Mouse (Mus musculus) limb, embryonic 15.5 days (tissue): Measurements from ENCODE around the gene Hnrnpl. TPM values are rescaled to one million over a fixed set of nuclear protein-coding genes. Genes with fewer than 3 reads are reported as not detected.

Experiments used
- ATAC-seq: fragments of 200-750 bp; cut with Nextera tagmentation; 2 replicates; pipeline ENCODE4 v1.8.0; 2017; ENCODE audit warnings: low read depth, moderate TSS enrichment; ENCODE audit not compliant: insufficient number of reproducible peaks, low FRiP score, low TSS enrichment
- H3K27ac ChIP-seq: fragments of 300-500 bp; sonication (generic); 2 replicates; pipeline ENCODE4 v1.5.1; 2015; ENCODE audit warnings: moderate library complexity, mild to moderate bottlenecking, inconsistent platforms
- H3K27me3 ChIP-seq: fragments of 300-500 bp; sonication (generic); 2 replicates; pipeline ENCODE4 v1.6.1; 2015; ENCODE audit warnings: inconsistent platforms
- H3K36me3 ChIP-seq: fragments of 300-500 bp; sonication (generic); 2 replicates; pipeline ENCODE4 v1.6.1; 2015; ENCODE audit warnings: inconsistent platforms
- H3K4me1 ChIP-seq: fragments of 300-500 bp; sonication (generic); 2 replicates; pipeline ENCODE4 v1.6.1; 2015; ENCODE audit warnings: inconsistent platforms
- H3K4me2 ChIP-seq: fragments of 300-500 bp; sonication (generic); 2 replicates; pipeline ENCODE4 v1.6.1; 2015; ENCODE audit warnings: mild to moderate bottlenecking, inconsistent platforms
- H3K4me3 ChIP-seq: fragments of 300-500 bp; sonication (generic); 2 replicates; pipeline ENCODE4 v1.5.1; 2015; ENCODE audit warnings: mild to moderate bottlenecking, inconsistent platforms
- H3K9ac ChIP-seq: fragments of 300-500 bp; sonication (generic); 2 replicates; pipeline ENCODE4 v1.6.1; 2015; ENCODE audit warnings: inconsistent platforms
- H3K9me3 ChIP-seq: fragments of 300-500 bp; sonication (generic); 2 replicates; pipeline ENCODE4 v1.6.1; 2016; ENCODE audit warnings: inconsistent platforms
- WGBS: fragments of 180-500 bp; shearing (Covaris S2); methylation state at CpG from one replicate; pipeline ENCODE4 v1.1.7; 2015; 5-methylcytosine and 5-hydroxymethylcytosine counted together
- polyA plus RNA-seq: library from polyadenylated mRNA; unstranded; fragments of >200 nt; fragmentation: Nextera tagmentation; extraction: Ambion mirVana; gene quantifications from 2 replicates; pipeline ENCODE4 v1.2.1, GENCODE M21; 2015

Gene Hnrnpl
- polyA plus RNA-seq, 1 experiment from 2014 or later: 221 TPM

- no peaks in the 10 kb centered on the region for H3K27me3 ChIP-seq
- peaks cover 26% of the 10 kb centered on the region for H3K4me1 ChIP-seq
- H3K36me3 ChIP-seq: peaks cover 45% of the 10 kb centered on the region
- no peak for ATAC-seq
- H3K9ac ChIP-seq: no peak overlapping the region
- no peaks in the 10 kb centered on the region for H3K9me3 ChIP-seq
- H3K4me2 ChIP-seq: no peak overlapping the region
- peak overlapping the region; percentile 92 for H3K27ac ChIP-seq
- H3K4me3 ChIP-seq: no peak overlapping the region
- 27% methylated on average over 2 of the region's 2 CpGs for WGBS
These were observed 15.6 kb downstream of the Hnrnpl start for GRCm38 (mm10) chr7:28823932-28824331.

GRCm38 (mm10) chr7:28824941-28825685, 16.8 kb downstream of the Hnrnpl start, which contains the start of gene Ech1:
Gene Ech1 (plus strand): TSS chr7:28825217.
- peak; percentile 61; the same call in 1 of the 2 replicates for ATAC-seq

GRCm38 (mm10) chr7:28825686-28826401, 17.5 kb downstream of the Hnrnpl start:
- peak overlapping the region; percentile 49 for H3K4me3 ChIP-seq
- H3K27ac ChIP-seq: peak overlapping the region; percentile 92
- H3K9me3 ChIP-seq: no peaks in the 10 kb centered on the region
- peaks cover 42% of the 10 kb centered on the region for H3K36me3 ChIP-seq
- no peak for ATAC-seq
- H3K9ac ChIP-seq: peak overlapping the region; percentile 52
- H3K4me2 ChIP-seq: peak overlapping the region; percentile 52
- H3K27me3 ChIP-seq: no peaks in the 10 kb centered on the region
- peaks cover 23% of the 10 kb centered on the region for H3K4me1 ChIP-seq
- WGBS: 39% methylated on average over 11 of the region's 11 CpGs

More at GRCm38 (mm10) chr7:28824941-28825685, 16.8 kb downstream of the Hnrnpl start, which contains the start of gene Ech1:
- no peaks in the 10 kb centered on the region for H3K27me3 ChIP-seq
- no peaks in the 10 kb centered on the region for H3K9me3 ChIP-seq
- peak within 1 kb of the TSS; percentile 49 for H3K4me3 ChIP-seq
- H3K4me2 ChIP-seq: peak within 1 kb of the TSS; percentile 52
- H3K9ac ChIP-seq: peak within 1 kb of the TSS; percentile 52
- H3K36me3 ChIP-seq: peaks cover 42% of the 10 kb centered on the region
- peak within 1 kb of the TSS; percentile 92 for H3K27ac ChIP-seq
- peaks cover 26% of the 10 kb centered on the region for H3K4me1 ChIP-seq
- whole genome bisulfite sequencing: 1% methylated on average over 33 of the region's 33 CpGs

GRCm38 (mm10) chr7:28826402-28826772, 18.0 kb downstream of the Hnrnpl start:
- peak overlapping the region; percentile 49 for H3K4me3 ChIP-seq
- no peak overlapping the region for H3K9ac ChIP-seq
- peak overlapping the region; percentile 92 for H3K27ac ChIP-seq
- H3K36me3 ChIP-seq: peaks cover 42% of the 10 kb centered on the region
- no peaks in the 10 kb centered on the region for H3K27me3 ChIP-seq
- no peaks in the 10 kb centered on the region for H3K9me3 ChIP-seq
- 88% methylated on average over 7 of the region's 7 CpGs for WGBS
- no peak for ATAC-seq
- peaks cover 22% of the 10 kb centered on the region for H3K4me1 ChIP-seq
- H3K4me2 ChIP-seq: peak overlapping the region; percentile 52; the same call in 1 of the 2 replicates

GRCm38 (mm10) chr7:28827338-28827737, 19.0 kb downstream of the Hnrnpl start:
- peaks cover 19% of the 10 kb centered on the region for H3K4me1 ChIP-seq
- H3K9ac ChIP-seq: no peak overlapping the region
- no peaks in the 10 kb centered on the region for H3K27me3 ChIP-seq

GRCm38 (mm10) chr7:28829821-28830220, 21.5 kb downstream of the Hnrnpl start:
- H3K27ac ChIP-seq: no peak overlapping the region
- no peaks in the 10 kb centered on the region for H3K27me3 ChIP-seq
- no peak overlapping the region for H3K9ac ChIP-seq
- peaks cover 12% of the 10 kb centered on the region for H3K4me1 ChIP-seq
- peaks cover 34% of the 10 kb centered on the region for H3K36me3 ChIP-seq
- H3K4me2 ChIP-seq: no peak overlapping the region
- no peaks in the 10 kb centered on the region for H3K9me3 ChIP-seq
- ATAC-seq: no peak
- H3K4me3 ChIP-seq: no peak overlapping the region
- 92% methylated on average over 8 of the region's 8 CpGs for WGBS

More at GRCm38 (mm10) chr7:28827338-28827737, 19.0 kb downstream of the Hnrnpl start:
- no peak for ATAC-seq
- no peak overlapping the region for H3K27ac ChIP-seq
- H3K4me2 ChIP-seq: no peak overlapping the region
- WGBS: 39% methylated on average over 3 of the region's 3 CpGs
- peaks cover 42% of the 10 kb centered on the region for H3K36me3 ChIP-seq
- no peak overlapping the region for H3K4me3 ChIP-seq
- H3K9me3 ChIP-seq: no peaks in the 10 kb centered on the region

GRCm38 (mm10) chr7:28830981-28831380, 22.6 kb downstream of the Hnrnpl start:
- WGBS: 89% methylated on average over 5 of the region's 5 CpGs
- ATAC-seq: no peak
- Histone ChIP-seq H3K9me3 (no peaks in the 10 kb centered on the region), H3K27me3 (no peaks in the 10 kb centered on the region), H3K4me3 (no peak overlapping the region), H3K4me1 (peaks cover 9% of the 10 kb centered on the region), H3K9ac (no peak overlapping the region), H3K27ac (no peak overlapping the region), H3K36me3 (peaks cover 34% of the 10 kb centered on the region), H3K4me2 (no peak overlapping the region)

- Histone ChIP-seq H3K4me3 (no peak overlapping the region), H3K9ac (no peak overlapping the region), H3K36me3 (peaks cover 34% of the 10 kb centered on the region), H3K27me3 (no peaks in the 10 kb centered on the region), H3K4me2 (no peak overlapping the region), H3K9me3 (no peaks in the 10 kb centered on the region), H3K27ac (no peak overlapping the region), H3K4me1 (peaks cover 3% of the 10 kb centered on the region; the same call in 1 of the 2 replicates)
- no peak for ATAC-seq
- WGBS: 90% methylated on average over 17 of the region's 17 CpGs
These were observed 23.2 kb downstream of the Hnrnpl start for GRCm38 (mm10) chr7:28831411-28832125.

GRCm38 (mm10) chr7:28832137-28832536, 23.8 kb downstream of the Hnrnpl start:
- no peak overlapping the region for H3K27ac ChIP-seq
- H3K27me3 ChIP-seq: no peaks in the 10 kb centered on the region
- H3K9ac ChIP-seq: no peak overlapping the region
- H3K4me3 ChIP-seq: no peak overlapping the region
- H3K4me2 ChIP-seq: no peak overlapping the region
- 63% methylated on average over 6 of the region's 6 CpGs for WGBS
- H3K36me3 ChIP-seq: peaks cover 34% of the 10 kb centered on the region
- no peaks in the 10 kb centered on the region for H3K9me3 ChIP-seq
- 0 out of 2 replicates have a peak, but pooled peaks cover 2% of the 10 kb centered on the region for H3K4me1 ChIP-seq
- no peak for ATAC-seq

GRCm38 (mm10) chr7:28833723-28834347, 25.5 kb downstream of the Hnrnpl start, which contains the start of gene Lgals4:
Gene Lgals4 (plus strand): TSS chr7:28833854.
- WGBS: 75% methylated on average over 6 of the region's 6 CpGs
- H3K36me3 ChIP-seq: peaks cover 31% of the 10 kb centered on the region
- no peak within 1 kb of the TSS for H3K4me3 ChIP-seq
- no peak for ATAC-seq
- H3K27me3 ChIP-seq: no peaks in the 10 kb centered on the region
- H3K4me1 ChIP-seq: no peaks in the 10 kb centered on the region
- H3K27ac ChIP-seq: no peak within 1 kb of the TSS
- H3K4me2 ChIP-seq: no peak within 1 kb of the TSS
- H3K9me3 ChIP-seq: no peaks in the 10 kb centered on the region
- H3K9ac ChIP-seq: no peak within 1 kb of the TSS

- Histone ChIP-seq H3K27me3 (no peaks in the 10 kb centered on the region), H3K4me1 (no peaks in the 10 kb centered on the region), H3K27ac (no peak overlapping the region), H3K9me3 (no peaks in the 10 kb centered on the region), H3K4me3 (no peak overlapping the region), H3K9ac (no peak overlapping the region), H3K36me3 (peaks cover 5% of the 10 kb centered on the region), H3K4me2 (no peak overlapping the region)
- ATAC-seq: no peak
- 86% methylated on average over 5 of the region's 5 CpGs for WGBS
These were observed 28.6 kb downstream of the Hnrnpl start for GRCm38 (mm10) chr7:28836936-28837335.
